Comparison of ENCODE assay signal across 10 mouse cellular contexts in genomic region chr9:65671431-65671931, GRCm38 (mm10). TPM values are rescaled to one million over a fixed set of nuclear protein-coding genes. Genes with fewer than 3 reads are reported as not detected.
DNase-seq lines count a peak whose midpoint lies in the region; ATAC-seq and TF ChIP-seq lines count a peak whose summit lies in the region.
"Had no signal": no experiment of that assay in that cellular context is flagged by ENCODE, and none has a peak within 500 bp of the region (broad histone marks: within the 10 kb centered on the region; RNA-seq: fewer than 3 reads in every experiment).

No protein-coding gene starts in this region.

- peak; percentile 13; the same call in 1 of the 2 replicates for ATAC-seq in liver, embryonic 15.5 days (ENCODE audit: insufficient read depth)
- no peak for ATAC-seq in megakaryocyte-erythroid progenitor cell, adult 5-6 weeks (replicated peaks; ENCODE audit: low FRiP score, low TSS enrichment, poor library complexity, severe bottlenecking)
- ATAC-seq: Patski had no signal

- peak overlapping the region; percentile 58 for H3K4me3 ChIP-seq in E14TG2a.4 (replicated peaks; ENCODE audit: low read length)
- no peak overlapping the region for H3K4me3 ChIP-seq in liver, embryonic 15.5 days (replicated peaks)
- H3K4me3 ChIP-seq: myocyte had no signal

- intact Hi-C loops in heart, postnatal 10 days (cut with DNase I), result no loop called here
- intact Hi-C loops in left cerebral cortex, postnatal 4 days (cut with DNase I), result no loop called here

- WGBS in liver, embryonic 15.5 days (ENCODE audit: insufficient replicate concordance), result 39% methylated on average over 9 of the region's 9 CpGs

- no peak for TF ChIP-seq CTCF in E14TG2a.4 (conservative IDR thresholded peaks at IDR 0.05; ENCODE audit: low read length)

- H3K4me2 ChIP-seq in liver, embryonic 15.5 days, result 0 out of 2 replicates have a peak overlapping the region, but pooled peaks have one; percentile 4

- H3K27ac ChIP-seq in liver, embryonic 15.5 days (replicated peaks), result no peak overlapping the region

- no peaks in the 10 kb centered on the region for H3K27me3 ChIP-seq in E14TG2a.4 (ENCODE audit: insufficient read depth, low read length)
- H3K27me3 ChIP-seq in liver, embryonic 15.5 days, result no peaks in the 10 kb centered on the region
- H3K27me3 ChIP-seq: Patski had no signal

- H3K4me1 ChIP-seq in E14TG2a.4 (replicated peaks; ENCODE audit: low read depth, low read length), result peaks cover 55% of the 10 kb centered on the region
- peaks cover 17% of the 10 kb centered on the region for H3K4me1 ChIP-seq in liver, embryonic 15.5 days (replicated peaks)

- H3K9me3 ChIP-seq in E14TG2a.4 (ENCODE audit: low read length), result no peaks in the 10 kb centered on the region
- H3K9me3 ChIP-seq in liver, embryonic 15.5 days (replicated peaks), result no peaks in the 10 kb centered on the region

- no peaks in the 10 kb centered on the region for H3K36me3 ChIP-seq in E14TG2a.4 (ENCODE audit: insufficient read depth, low read length)
- no peaks in the 10 kb centered on the region for H3K36me3 ChIP-seq in liver, embryonic 15.5 days (replicated peaks)

- DNase-seq in adrenal gland, postnatal 36 days, result peak; percentile 87 to 89
- DNase-seq in heart, postnatal 10 days, result peak; percentile 71 to 77
- no peak for DNase-seq in adipocyte (ENCODE audit: low spot score)
- DNase-seq in cerebellum, adult 11-12 months, result no peak
- no peak for DNase-seq in left cerebral cortex, postnatal 4 days

- H3K9ac ChIP-seq in liver, embryonic 15.5 days, result no peak overlapping the region

RNA-seq across cellular contexts. Expression of gene Oaz2, which starts 3.7 kb away (rescaled TPM):
- 100 to 1,000 TPM; 128 to 130 TPM for total RNA-seq in adrenal gland, postnatal 36 days (2021)
- 100 to 1,000 TPM; 269 to 276 TPM for total RNA-seq in heart, postnatal 10 days (2021)
- polyA plus RNA-seq in liver, embryonic 15.5 days (2015; fragmentation: Nextera tagmentation; extraction: Ambion mirVana), result 48.8 and 51.7 TPM in 2 replicates
- 22.1 and 23.4 TPM in 2 replicates for total RNA-seq in megakaryocyte-erythroid progenitor cell, adult 5-6 weeks (2014; fragmentation: Nextera tagmentation)
- total RNA-seq in megakaryocyte-erythroid progenitor cell, adult 5-6 weeks (2017), result 34.7 and 36.1 TPM in 2 replicates
- total RNA-seq in left cerebral cortex, postnatal 4 days (2021), result 100 to 1,000 TPM; 202 to 211 TPM

RNA-seq across cellular contexts. Expression of gene Rbpms2, which starts 42.0 kb away (rescaled TPM):
- 10 to 100 TPM; 51.1 to 67.3 TPM for total RNA-seq in adrenal gland, postnatal 36 days (2021)
- total RNA-seq in heart, postnatal 10 days (2021), result 10 to 100 TPM; 54.4 to 57.7 TPM
- 11.3 and 11.8 TPM in 2 replicates for polyA plus RNA-seq in liver, embryonic 15.5 days (2015; fragmentation: Nextera tagmentation; extraction: Ambion mirVana)
- total RNA-seq in megakaryocyte-erythroid progenitor cell, adult 5-6 weeks (2014; fragmentation: Nextera tagmentation), result 1.9 TPM in 1 of 2 replicates, not detected in the other
- 2.5 and 2.8 TPM in 2 replicates for total RNA-seq in megakaryocyte-erythroid progenitor cell, adult 5-6 weeks (2017)
- 1 to 10 TPM; 1.8 to 2.4 TPM for total RNA-seq in left cerebral cortex, postnatal 4 days (2021)

Comparison
In these comparisons a context has a peak if more than half of its experiments do, and no peak if none do; other contexts are left out.
1. DNase-seq: peak in adrenal gland, postnatal 36 days (2 of 2) and heart, postnatal 10 days (2 of 2); none in adipocyte (single experiment), cerebellum, adult 11-12 months (single experiment) and left cerebral cortex, postnatal 4 days (single experiment).
2. RNA of gene Rbpms2, which starts 42.0 kb away (total RNA-seq): 51.1 to 67.3 TPM in adrenal gland, postnatal 36 days and 54.4 to 57.7 TPM in heart, postnatal 10 days; 1.9 to 2.8 TPM in megakaryocyte-erythroid progenitor cell, adult 5-6 weeks and 1.8 to 2.4 TPM in left cerebral cortex, postnatal 4 days; every median in the first group is over 10 times any median in the second.